Mouse (Mus musculus) urinary bladder, postnatal 4 days (tissue): Measurements from ENCODE around the gene Dnajc16.

Experiments
- DNase-seq, 2 experiments: peaks; one replicate each; pipeline ENCODE4 v3.0.0; 2021 to 2022; ENCODE audit warnings: low spot score in 2 of 2

The Dnajc16 gene

GRCm38 (mm10) chr4:141725738-141726137 lies 65.0 kb downstream of the Dnajc16 start:
- no peak for DNase-seq

GRCm38 (mm10) chr4:141725277-141725676 lies 65.5 kb downstream of the Dnajc16 start:
- no peak for DNase-seq

DNA sequence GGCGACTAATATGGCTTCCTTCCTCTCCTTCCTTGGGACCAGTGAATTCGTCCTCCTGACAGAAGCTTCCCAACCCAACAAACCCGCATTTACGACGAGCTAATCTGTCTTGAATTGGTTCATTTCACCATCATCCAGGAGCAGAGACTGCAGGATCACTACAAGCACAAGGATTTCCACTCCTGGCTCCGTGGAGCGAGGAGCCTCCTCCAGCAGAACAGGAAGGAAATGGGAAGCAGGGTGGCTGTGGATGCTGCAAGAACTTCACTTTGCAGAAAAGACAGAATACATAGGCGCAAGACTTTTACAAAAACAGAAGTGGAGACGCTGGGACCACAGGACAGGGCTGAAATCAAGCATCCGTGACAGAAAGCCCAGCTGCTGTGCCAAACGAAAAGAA lies 66.1 kb downstream of the Dnajc16 start:
- DNase-seq, result no peak

- DNase-seq, result no peak
Observed at GRCm38 (mm10) chr4:141723673-141724068, 67.1 kb downstream of the Dnajc16 start.

GRCm38 (mm10) chr4:141722731-141723672 lies 67.7 kb downstream of the Dnajc16 start, which contains the start of gene Ddi2:
Ddi2 (minus strand) TSS chr4:141723419.
- peak; percentile 90 for DNase-seq

DNA sequence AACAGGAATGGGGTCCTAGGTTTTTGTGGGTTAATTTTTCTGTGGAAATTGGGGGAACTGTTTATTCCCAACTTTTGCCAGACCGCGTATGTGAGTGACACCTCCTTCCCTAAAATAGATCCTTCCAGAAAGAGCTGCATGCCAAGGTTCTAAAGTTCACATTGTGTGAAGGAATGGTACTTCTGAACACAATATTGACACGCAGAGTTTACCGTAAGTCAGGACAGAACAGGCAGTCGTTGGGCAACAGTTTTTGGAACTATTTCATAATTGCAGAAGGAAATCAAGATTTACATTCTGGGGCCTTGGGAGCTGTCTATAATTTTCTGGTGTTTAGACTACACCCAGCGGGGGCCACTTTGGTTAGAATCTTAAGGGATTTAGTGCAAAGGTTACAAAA lies 68.8 kb downstream of the Dnajc16 start:
- DNase-seq, result no peak

GRCm38 (mm10) chr4:141720761-141721523 lies 69.8 kb downstream of the Dnajc16 start:
- no peak for DNase-seq

DNA sequence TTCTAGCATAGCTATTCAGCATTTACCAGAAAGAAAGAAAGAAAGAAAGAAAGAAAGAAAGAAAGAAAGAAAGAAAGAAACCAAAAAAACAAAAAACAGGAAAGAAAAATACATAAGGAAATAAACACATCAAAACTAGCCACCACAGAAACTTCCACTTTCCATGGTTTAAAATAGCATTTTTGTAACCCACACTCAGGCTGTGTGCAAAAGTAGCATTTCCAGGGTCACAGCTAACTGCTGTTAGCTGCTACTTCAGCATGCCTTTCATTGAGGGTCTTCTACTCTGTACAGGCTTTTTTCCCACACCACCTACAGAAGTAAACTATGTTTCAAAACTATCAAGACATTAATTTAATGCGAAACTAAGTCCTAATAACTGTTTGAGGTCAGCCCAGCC lies 71.4 kb downstream of the Dnajc16 start:
- DNase-seq, result no peak

DNA sequence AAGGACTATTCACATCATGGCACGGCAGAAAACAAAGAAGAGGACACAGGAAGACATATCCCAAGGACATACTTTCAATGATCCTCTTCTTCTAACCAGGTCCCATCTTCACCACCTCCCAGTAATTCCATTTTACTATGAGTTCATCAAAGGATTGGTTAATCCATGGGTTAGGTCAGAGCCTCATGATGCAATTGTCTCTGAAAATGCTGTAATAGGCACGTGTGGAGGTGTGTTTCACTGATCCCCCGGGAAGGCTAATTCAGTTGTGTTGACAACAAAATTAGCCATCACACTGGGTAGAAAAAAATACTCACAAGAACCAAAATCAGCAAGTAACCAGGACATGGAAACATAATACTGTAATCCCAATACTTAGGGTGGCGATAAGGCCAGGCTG lies 73.1 kb downstream of the Dnajc16 start:
- no peak for DNase-seq

DNA sequence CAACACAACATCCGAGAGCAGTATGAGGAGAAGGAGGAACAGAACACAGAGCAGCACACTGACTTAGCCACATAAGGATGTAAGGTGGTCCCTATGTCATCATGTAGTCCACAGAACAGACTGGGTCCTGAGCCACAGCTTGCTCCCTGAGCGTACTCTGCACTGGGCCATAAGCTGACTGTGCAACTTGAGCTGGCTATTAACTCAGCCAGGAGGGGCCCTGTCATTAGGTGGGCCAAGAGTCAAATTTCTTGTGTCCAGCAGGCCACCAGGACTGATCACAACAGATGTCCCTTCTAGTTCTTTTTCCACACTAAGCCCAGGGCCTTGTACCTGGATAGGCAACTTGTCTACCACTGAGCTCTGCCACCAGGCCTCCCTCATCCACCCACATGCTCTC lies 75.7 kb downstream of the Dnajc16 start:
- DNase-seq, result no peak

DNA sequence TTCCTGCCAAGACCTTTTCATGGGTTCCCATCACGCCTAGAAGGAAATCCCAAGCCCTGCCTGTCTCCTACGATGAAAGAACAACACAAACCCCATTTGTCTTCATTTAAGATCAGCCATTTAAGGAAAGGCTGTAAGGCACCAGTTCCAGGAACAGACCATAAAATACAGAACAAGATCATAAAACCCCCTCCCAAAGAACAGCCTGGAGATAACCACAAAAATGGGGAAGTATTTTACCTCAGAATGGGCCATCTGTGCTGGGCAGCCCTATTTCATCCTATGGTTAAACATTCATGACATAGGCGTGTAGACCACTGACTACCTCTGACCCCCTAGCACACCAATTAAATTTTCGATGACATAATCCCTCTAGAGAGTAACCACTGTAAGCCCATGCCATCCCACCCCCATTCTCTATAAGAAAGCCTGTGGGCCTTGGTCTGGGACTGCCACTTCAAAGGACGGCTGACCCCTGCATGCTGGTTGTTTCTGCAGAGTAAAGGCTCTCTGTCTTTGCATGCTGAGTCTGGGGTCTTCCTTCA lies 77.1 kb downstream of the Dnajc16 start:
- DNase-seq, result no peak

GRCm38 (mm10) chr4:141711250-141711649 lies 79.5 kb downstream of the Dnajc16 start:
- no peak for DNase-seq
